ENCODE assay signal across 16 mouse cellular contexts in genomic region chr2:166980161-166980560, GRCm38 (mm10).
"Had no signal": no experiment of that assay in that cellular context is flagged by ENCODE, and none has a peak within 500 bp of the region (broad histone marks: within the 10 kb centered on the region; RNA-seq: fewer than 3 reads in every experiment).

No protein-coding gene starts in this region.

- ATAC-seq: liver, embryonic 12.5 days; midbrain, embryonic 13.5 days had no signal

- H3K9me3 ChIP-seq: kidney, embryonic 15.5 days; limb, embryonic 15.5 days; liver, embryonic 12.5 days; midbrain, embryonic 13.5 days; neural tube, embryonic 12.5 days; stomach, embryonic 15.5 days had no signal

- H3K36me3 ChIP-seq: kidney, embryonic 15.5 days; liver, embryonic 12.5 days; neural tube, embryonic 12.5 days; stomach, embryonic 15.5 days had no signal

- H3K4me2 ChIP-seq: kidney, embryonic 15.5 days; limb, embryonic 15.5 days; liver, embryonic 12.5 days; lung, embryonic 14.5 days; midbrain, embryonic 13.5 days; neural tube, embryonic 12.5 days; stomach, embryonic 15.5 days had no signal

- H3K4me3 ChIP-seq: kidney, embryonic 15.5 days; limb, embryonic 15.5 days; liver, embryonic 12.5 days; midbrain, embryonic 13.5 days; neural tube, embryonic 12.5 days; stomach, embryonic 15.5 days had no signal

- H3K9ac ChIP-seq: kidney, embryonic 15.5 days; limb, embryonic 15.5 days; liver, embryonic 12.5 days; lung, embryonic 14.5 days; midbrain, embryonic 13.5 days; neural tube, embryonic 12.5 days; stomach, embryonic 15.5 days had no signal

- H3K27ac ChIP-seq: kidney, embryonic 15.5 days; limb, embryonic 15.5 days; liver, embryonic 12.5 days; midbrain, embryonic 13.5 days; neural tube, embryonic 12.5 days; stomach, embryonic 15.5 days had no signal

- DNase-seq: kidney, postnatal 25 days; layer of hippocampus, adult 9-11 months; layer of hippocampus, postnatal 36 days; lung, embryonic 14.5 days; lung, postnatal 10 days; lung, postnatal 4 days; retina, postnatal 1 day; right cerebral cortex, postnatal 4 days; spleen, adult 18-20 months; thymus, postnatal 36 days had no signal

- H3K27me3 ChIP-seq: kidney, embryonic 15.5 days; limb, embryonic 15.5 days; liver, embryonic 12.5 days; midbrain, embryonic 13.5 days; neural tube, embryonic 12.5 days; stomach, embryonic 15.5 days had no signal
